Mouse (Mus musculus): ENCODE data around the gene Praf2. TPM values are rescaled to one million over a fixed set of nuclear protein-coding genes. Genes with fewer than 3 reads are reported as not detected.

Gene Praf2
- polyA plus RNA-seq, 1 experiment from 2014 or later: 76.5 TPM

- Histone ChIP-seq H3K27me3 (ENCODE audit: poor library complexity, severe bottlenecking) (no peaks in the 10 kb centered on the region), H3K4me1 (peaks cover 16% of the 10 kb centered on the region), H3K27ac (no peak overlapping the region), H3K36me3 (replicated peaks) (peaks cover 79% of the 10 kb centered on the region), H3K9me3 (no peaks in the 10 kb centered on the region; the same call in 1 of the 2 replicates), H3K4me3 (no peak overlapping the region)
- DNase-seq (ENCODE audit: extremely low spot score, low spot score): no peak
- 93% methylated on average over 7 of the region's 7 CpGs for WGBS
Observed at GRCm38 (mm10) chrX:7769302-7770017, 41.2 kb downstream of the Praf2 start.

DNA sequence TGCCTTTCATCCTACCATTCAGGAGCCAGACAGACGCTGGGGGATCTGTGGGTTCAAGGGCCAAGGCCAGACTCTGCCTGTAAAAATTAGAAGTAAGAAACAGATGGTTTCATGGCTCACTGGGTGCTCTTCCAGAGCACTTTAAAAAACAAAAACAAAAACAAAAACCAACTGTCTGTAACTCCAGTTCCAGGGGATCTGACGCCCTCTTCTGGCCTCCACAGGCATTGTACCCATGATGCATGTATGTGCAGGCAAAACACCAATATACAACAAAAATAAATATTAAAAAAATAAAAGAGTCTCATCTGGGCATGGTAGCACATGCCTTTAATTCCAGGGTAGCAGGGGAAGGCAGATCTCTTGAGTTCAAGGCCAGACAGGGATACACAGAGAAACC is 44.5 kb downstream of the Praf2 start:
- Histone ChIP-seq H3K27me3 (ENCODE audit: poor library complexity, severe bottlenecking) (no peaks in the 10 kb centered on the region), H3K4me1 (no peaks in the 10 kb centered on the region), H3K36me3 (replicated peaks) (peaks cover 64% of the 10 kb centered on the region), H3K27ac (no peak overlapping the region), H3K9me3 (no peaks in the 10 kb centered on the region), H3K4me3 (no peak overlapping the region)
- WGBS: 55% methylated on average over 2 of the region's 2 CpGs
- DNase-seq (ENCODE audit: extremely low spot score, low spot score): no peak

DNA sequence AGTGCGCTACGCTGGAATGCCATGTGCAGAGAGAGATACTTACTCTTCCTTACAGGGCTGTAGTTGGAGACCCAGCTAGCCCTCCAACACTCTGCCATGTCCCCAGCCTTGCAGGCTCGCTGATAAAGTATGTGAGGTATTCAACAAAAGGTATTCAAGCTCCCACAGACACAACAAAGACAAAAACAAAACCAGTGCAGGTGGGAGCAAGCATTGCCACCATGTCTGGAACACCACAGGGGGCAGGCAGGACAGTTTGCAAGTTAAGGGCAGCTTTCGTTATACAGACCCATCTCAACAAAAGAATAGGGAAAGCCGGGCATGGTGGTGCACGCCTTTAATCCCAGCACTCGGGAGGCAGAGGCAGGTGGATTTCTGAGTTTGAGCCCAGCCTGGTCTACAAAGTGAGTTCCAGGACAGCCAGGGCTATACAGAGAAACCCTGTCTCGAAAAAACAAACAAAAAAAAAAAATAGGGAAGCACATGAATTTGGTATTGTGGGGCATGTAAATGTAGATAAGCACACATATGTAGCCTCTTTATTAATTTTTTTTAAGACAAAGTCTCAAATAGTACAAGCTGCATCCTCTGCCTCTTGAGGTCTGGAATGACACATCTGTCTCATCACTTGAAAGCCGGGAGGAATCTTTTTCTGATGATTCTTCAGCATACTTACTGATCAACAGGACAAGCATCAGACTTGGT is 47.4 kb downstream of the Praf2 start:
- DNase-seq (ENCODE audit: extremely low spot score, low spot score): no peak
- no peaks in the 10 kb centered on the region for H3K9me3 ChIP-seq
- WGBS: 74% methylated on average over 9 of the region's 9 CpGs
- no peak overlapping the region for H3K4me3 ChIP-seq
- no peaks in the 10 kb centered on the region for H3K27me3 ChIP-seq (ENCODE audit: poor library complexity, severe bottlenecking)
- H3K4me1 ChIP-seq: no peaks in the 10 kb centered on the region
- H3K36me3 ChIP-seq (replicated peaks): peaks cover 36% of the 10 kb centered on the region
- H3K27ac ChIP-seq: no peak overlapping the region

DNA sequence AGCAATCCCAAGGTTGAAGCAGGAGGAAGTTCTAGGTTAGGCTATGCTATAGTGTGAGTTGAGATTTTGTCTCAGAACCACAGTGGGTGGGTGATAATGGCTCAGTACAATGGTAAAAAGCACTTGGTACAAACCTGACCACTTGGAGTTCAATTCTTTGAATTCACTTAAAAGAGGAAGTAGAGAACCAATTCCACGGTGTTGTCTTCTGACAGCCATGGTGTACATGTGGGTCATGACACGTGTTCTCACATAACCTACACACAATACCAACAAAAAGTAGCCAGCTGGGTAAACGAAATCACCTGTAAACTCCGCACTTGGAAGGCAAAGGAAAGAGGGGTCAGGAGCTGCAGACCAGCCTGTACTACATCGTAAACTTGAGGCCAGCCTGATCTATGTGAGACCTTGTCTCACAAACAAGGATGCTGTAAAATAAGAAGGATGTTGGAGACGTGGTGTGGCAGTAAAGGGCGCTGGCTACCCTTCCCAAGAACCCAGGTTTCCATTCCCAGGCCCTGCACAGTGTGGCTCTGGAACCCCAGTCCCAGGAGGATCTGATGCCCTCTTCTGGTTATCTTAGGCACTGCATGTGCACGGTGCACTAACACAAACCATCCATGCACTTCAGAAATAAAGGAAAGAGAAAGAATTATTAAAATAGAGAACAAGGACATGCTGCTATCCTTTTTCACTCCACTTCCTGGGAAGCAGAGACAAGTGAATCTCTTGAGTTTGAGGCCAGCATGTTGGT is 48.3 kb downstream of the Praf2 start:
- peak; percentile 36 for DNase-seq (ENCODE audit: extremely low spot score, low spot score)
- Histone ChIP-seq H3K36me3 (replicated peaks) (peaks cover 28% of the 10 kb centered on the region), H3K27me3 (ENCODE audit: poor library complexity, severe bottlenecking) (no peaks in the 10 kb centered on the region), H3K4me1 (no peaks in the 10 kb centered on the region), H3K4me3 (no peak overlapping the region), H3K9me3 (no peaks in the 10 kb centered on the region), H3K27ac (no peak overlapping the region)
- WGBS: 50% methylated on average over 8 of the region's 8 CpGs

GRCm38 (mm10) chrX:7778450-7779244 is 50.4 kb downstream of the Praf2 start:
- H3K4me3 ChIP-seq: no peak overlapping the region
- H3K27ac ChIP-seq: no peak overlapping the region
- H3K4me1 ChIP-seq: no peaks in the 10 kb centered on the region
- peaks cover 8% of the 10 kb centered on the region for H3K36me3 ChIP-seq (replicated peaks)
- H3K9me3 ChIP-seq: no peaks in the 10 kb centered on the region
- no peaks in the 10 kb centered on the region for H3K27me3 ChIP-seq (ENCODE audit: poor library complexity, severe bottlenecking)
- WGBS: 78% methylated on average over 7 of the region's 7 CpGs
- no peak for DNase-seq (ENCODE audit: extremely low spot score, low spot score)

DNA sequence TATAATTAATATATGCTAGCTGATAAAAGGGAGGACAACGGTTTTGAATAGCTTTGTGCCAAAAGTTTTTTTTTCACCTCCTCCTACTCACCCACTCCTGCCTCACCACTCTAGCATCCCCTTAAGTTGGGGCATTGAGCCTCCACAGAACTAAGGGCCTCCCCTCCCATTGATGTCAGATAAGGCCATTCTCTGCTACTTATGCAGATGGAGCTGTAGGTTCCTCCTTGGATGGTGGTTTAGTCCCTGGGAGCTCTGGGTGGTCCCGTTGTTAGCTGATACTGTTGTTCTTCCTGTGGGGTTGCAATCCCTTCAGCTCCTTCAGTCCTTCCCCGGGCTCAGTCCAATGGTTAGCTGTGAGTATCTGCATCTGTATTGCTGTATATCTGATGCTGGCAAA is 51.1 kb downstream of the Praf2 start:
- DNase-seq (ENCODE audit: extremely low spot score, low spot score): no peak
- no peaks in the 10 kb centered on the region for H3K9me3 ChIP-seq
- WGBS: 12% methylated on average over 3 of the region's 3 CpGs
- 0 out of 2 replicates have a peak, but pooled peaks cover 2% of the 10 kb centered on the region for H3K36me3 ChIP-seq (replicated peaks)
- no peaks in the 10 kb centered on the region for H3K4me1 ChIP-seq
- H3K27me3 ChIP-seq (ENCODE audit: poor library complexity, severe bottlenecking): no peaks in the 10 kb centered on the region
- no peak overlapping the region for H3K4me3 ChIP-seq
- H3K27ac ChIP-seq: no peak overlapping the region

Other genes starting within 250 kb of the Praf2 start
- gene Foxp3, start 154.8 kb upstream of the Praf2 start, polyA plus RNA-seq (2016; fragmentation: Nextera tagmentation; extraction: Ambion mirVana): 0.09 TPM in 2 replicates
- 1.3 and 1.6 TPM in 2 replicates for gene Ppp1r3f, start 154.2 kb upstream of the Praf2 start, polyA plus RNA-seq (2016; fragmentation: Nextera tagmentation; extraction: Ambion mirVana)
- 35.8 and 38.0 TPM in 2 replicates for gene Ccdc22, start 122.9 kb upstream of the Praf2 start, polyA plus RNA-seq (2016; fragmentation: Nextera tagmentation; extraction: Ambion mirVana)
- gene Cacna1f, start 121.4 kb upstream of the Praf2 start, polyA plus RNA-seq (2016; fragmentation: Nextera tagmentation; extraction: Ambion mirVana): 0.02 TPM in 1 of 2 replicates, not detected in the other
- gene Syp, start 90.0 kb upstream of the Praf2 start, polyA plus RNA-seq (2016; fragmentation: Nextera tagmentation; extraction: Ambion mirVana): 9.2 and 11.6 TPM in 2 replicates
- 3.2 and 3.6 TPM in 2 replicates for gene Prickle3, start 71.2 kb upstream of the Praf2 start, polyA plus RNA-seq (2016; fragmentation: Nextera tagmentation; extraction: Ambion mirVana)
- gene Plp2, start 57.0 kb upstream of the Praf2 start, polyA plus RNA-seq (2016; fragmentation: Nextera tagmentation; extraction: Ambion mirVana): 49.7 and 50.4 TPM in 2 replicates
- gene Magix, start 47.2 kb upstream of the Praf2 start, polyA plus RNA-seq (2016; fragmentation: Nextera tagmentation; extraction: Ambion mirVana): 0.10 TPM in 1 of 2 replicates, not detected in the other
- gene Gpkow, start 31.3 kb upstream of the Praf2 start, polyA plus RNA-seq (2016; fragmentation: Nextera tagmentation; extraction: Ambion mirVana): 44.4 and 46.1 TPM in 2 replicates
- gene Wdr45, start 14.1 kb upstream of the Praf2 start, polyA plus RNA-seq (2016; fragmentation: Nextera tagmentation; extraction: Ambion mirVana): 16.3 and 20.0 TPM in 2 replicates
- gene Gm45208, start 6.2 kb upstream of the Praf2 start, polyA plus RNA-seq (2016; fragmentation: Nextera tagmentation; extraction: Ambion mirVana): 0.47 TPM in 1 of 2 replicates, not detected in the other
- gene Ccdc120, start 22.5 kb downstream of the Praf2 start, polyA plus RNA-seq (2016; fragmentation: Nextera tagmentation; extraction: Ambion mirVana): 14.5 and 19.3 TPM in 2 replicates
- gene Tfe3, start 34.1 kb downstream of the Praf2 start, polyA plus RNA-seq (2016; fragmentation: Nextera tagmentation; extraction: Ambion mirVana): 25.3 and 29.3 TPM in 2 replicates
- 45.6 TPM in 2 replicates for gene Gripap1, start 61.3 kb downstream of the Praf2 start, polyA plus RNA-seq (2016; fragmentation: Nextera tagmentation; extraction: Ambion mirVana)
- 0.87 and 1.0 TPM in 2 replicates for gene Kcnd1, start 93.8 kb downstream of the Praf2 start, polyA plus RNA-seq (2016; fragmentation: Nextera tagmentation; extraction: Ambion mirVana)
- gene Otud5, start 112.9 kb downstream of the Praf2 start, polyA plus RNA-seq (2016; fragmentation: Nextera tagmentation; extraction: Ambion mirVana): 40.3 and 40.8 TPM in 2 replicates
- 10.4 and 14.0 TPM in 2 replicates for gene Pim2, start 149.8 kb downstream of the Praf2 start, polyA plus RNA-seq (2016; fragmentation: Nextera tagmentation; extraction: Ambion mirVana)
- 25.0 and 27.3 TPM in 2 replicates for gene Slc35a2, start 155.6 kb downstream of the Praf2 start, polyA plus RNA-seq (2016; fragmentation: Nextera tagmentation; extraction: Ambion mirVana)
- gene Pqbp1, start 170.8 kb downstream of the Praf2 start, polyA plus RNA-seq (2016; fragmentation: Nextera tagmentation; extraction: Ambion mirVana): 128 and 129 TPM in 2 replicates
- 182 and 186 TPM in 2 replicates for gene Timm17b, start 170.9 kb downstream of the Praf2 start, polyA plus RNA-seq (2016; fragmentation: Nextera tagmentation; extraction: Ambion mirVana)
- not detected in 2 replicates for gene Gm10491, start 179.4 kb downstream of the Praf2 start, polyA plus RNA-seq (2016; fragmentation: Nextera tagmentation; extraction: Ambion mirVana)
- not detected in 2 replicates for gene Gm10490, start 181.1 kb downstream of the Praf2 start, polyA plus RNA-seq (2016; fragmentation: Nextera tagmentation; extraction: Ambion mirVana)
- 8.7 and 8.9 TPM in 2 replicates for gene Pcsk1n, start 191.4 kb downstream of the Praf2 start, polyA plus RNA-seq (2016; fragmentation: Nextera tagmentation; extraction: Ambion mirVana)
- gene Eras, start 200.2 kb downstream of the Praf2 start, polyA plus RNA-seq (2016; fragmentation: Nextera tagmentation; extraction: Ambion mirVana): 0.22 and 0.43 TPM in 2 replicates
- gene Hdac6, start 219.4 kb downstream of the Praf2 start, polyA plus RNA-seq (2016; fragmentation: Nextera tagmentation; extraction: Ambion mirVana): 75.6 and 76.7 TPM in 2 replicates
- gene Gata1, start 249.6 kb downstream of the Praf2 start, polyA plus RNA-seq (2016; fragmentation: Nextera tagmentation; extraction: Ambion mirVana): 6.6 and 8.0 TPM in 2 replicates

All from forebrain, embryonic 10.5 days (tissue).